Mouse (Mus musculus) layer of hippocampus, postnatal 25 days (tissue): ENCODE data around the gene Cfap100. TPM values are rescaled to one million over a fixed set of nuclear protein-coding genes. Genes with fewer than 3 reads are reported as not detected.

Experiments
- DNase-seq, 2 experiments: peaks; one replicate each; pipeline ENCODE4 v3.0.0; 2022; ENCODE audit warnings: mixed read lengths in 2 of 2, low spot score in 1 of 2; ENCODE audit errors: extremely low spot score in 1 of 2
- total RNA-seq, 2 experiments: library from RNA; stranded (reverse); gene quantifications; 2 replicates each; pipeline ENCODE4 v1.2.3; 2021

Cfap100 gene
- total RNA-seq, 2 experiments from 2014 or later = 8.3 to 15.7 TPM

- no peak for DNase-seq
Observed at GRCm38 (mm10) chr6:90461771-90462170, 33.2 kb upstream of the Cfap100 start.

GRCm38 (mm10) chr6:90461181-90461580 is 32.6 kb upstream of the Cfap100 start:
- DNase-seq = no peak

- no peak for DNase-seq
Observed at GRCm38 (mm10) chr6:90457421-90457820, 28.8 kb upstream of the Cfap100 start.

GRCm38 (mm10) chr6:90453751-90454150 is 25.2 kb upstream of the Cfap100 start:
- DNase-seq = no peak

GRCm38 (mm10) chr6:90452603-90453002 is 24.0 kb upstream of the Cfap100 start:
- no peak for DNase-seq

GRCm38 (mm10) chr6:90451512-90451911 is 22.9 kb upstream of the Cfap100 start:
- DNase-seq = no peak

- no peak for DNase-seq
Observed at GRCm38 (mm10) chr6:90450697-90451096, 22.1 kb upstream of the Cfap100 start.

- peak; percentile 52 to 96 for DNase-seq
Observed at GRCm38 (mm10) chr6:90450179-90450578, 21.6 kb upstream of the Cfap100 start.

GRCm38 (mm10) chr6:90446883-90447282 is 18.3 kb upstream of the Cfap100 start:
- no peak for DNase-seq

GRCm38 (mm10) chr6:90437041-90437440 is 8.4 kb upstream of the Cfap100 start:
- DNase-seq = no peak

- no peak for DNase-seq
Observed at GRCm38 (mm10) chr6:90436192-90436907, 7.8 kb upstream of the Cfap100 start.

GRCm38 (mm10) chr6:90435195-90435618 is 6.6 kb upstream of the Cfap100 start:
- DNase-seq = peak; percentile 78 to 94

- no peak for DNase-seq
Observed at GRCm38 (mm10) chr6:90434687-90435086, 6.1 kb upstream of the Cfap100 start.

- DNase-seq = no peak
Observed at GRCm38 (mm10) chr6:90431487-90431886, 2.9 kb upstream of the Cfap100 start.

- no peak for DNase-seq
Observed at GRCm38 (mm10) chr6:90429911-90430310, 1.3 kb upstream of the Cfap100 start.

GRCm38 (mm10) chr6:90426003-90426402 is 2.6 kb downstream of the Cfap100 start:
- DNase-seq = no peak

- no peak for DNase-seq
Observed at GRCm38 (mm10) chr6:90425361-90425760, 3.2 kb downstream of the Cfap100 start.

GRCm38 (mm10) chr6:90422565-90422964 is 6.0 kb downstream of the Cfap100 start:
- peak; percentile 61 to 80 for DNase-seq

- no peak for DNase-seq
Observed at GRCm38 (mm10) chr6:90411926-90412325, 16.7 kb downstream of the Cfap100 start.

- DNase-seq = no peak
Observed at GRCm38 (mm10) chr6:90410972-90411371, 17.6 kb downstream of the Cfap100 start.

GRCm38 (mm10) chr6:90408632-90409031 is 20.0 kb downstream of the Cfap100 start:
- DNase-seq = no peak

- DNase-seq = no peak
Observed at GRCm38 (mm10) chr6:90397291-90397690, 31.3 kb downstream of the Cfap100 start.
